Mouse (Mus musculus) adrenal gland, postnatal 4 days (tissue): ENCODE measurements around the gene Sec14l3. TPM values are rescaled to one million over a fixed set of nuclear protein-coding genes. Genes with fewer than 3 reads are reported as not detected.

Source experiments
- DNase-seq, 2 experiments: peaks; one replicate each; pipeline ENCODE4 v3.0.0; 2021 to 2022; ENCODE audit warnings: low spot score in 2 of 2, mixed read lengths in 2 of 2
- total RNA-seq, 2 experiments: library from RNA; stranded (reverse); gene quantifications; 2 replicates each; pipeline ENCODE4 v1.2.3; 2021

The Sec14l3 gene
- total RNA-seq, 2 experiments from 2014 or later = 0.51 to 0.59 TPM

- DNase-seq = no peak
Observed at GRCm38 (mm10) chr11:4127059-4127458, 62.4 kb downstream of the Sec14l3 start.

Other genes with a start within 250 kb of the Sec14l3 start
- gene Osbp2, start 200.9 kb upstream of the Sec14l3 start, total RNA-seq = 1 to 10 TPM; 2.4 to 2.5 TPM
- gene 4921536K21Rik, start 169.7 kb upstream of the Sec14l3 start, total RNA-seq = under 1 TPM; 0.56 to 0.62 TPM
- 1 to 10 TPM; 6.2 to 6.5 TPM for gene Dusp18, start 169.6 kb upstream of the Sec14l3 start, total RNA-seq
- gene Slc35e4, start 150.2 kb upstream of the Sec14l3 start, total RNA-seq = 1 to 10 TPM; 5.8 to 7.8 TPM
- 100 to 1,000 TPM; 102 to 141 TPM for gene Tcn2, start 132.7 kb upstream of the Sec14l3 start, total RNA-seq
- gene Pes1, start 100.9 kb upstream of the Sec14l3 start, total RNA-seq = 10 to 100 TPM; 79.7 to 80.7 TPM
- under 1 TPM in 1 of 2 experiments, not detected in 1; 0.25 TPM for gene 4930556J24Rik, start 88.1 kb upstream of the Sec14l3 start, total RNA-seq
- 1 to 10 TPM; 2.0 to 3.0 TPM for gene Gal3st1, start 81.2 kb upstream of the Sec14l3 start, total RNA-seq
- 1 to 10 TPM; 2.4 to 5.0 TPM for gene Sec14l4, start 33.4 kb upstream of the Sec14l3 start, total RNA-seq
- 10 to 100 TPM; 17.3 to 17.7 TPM for gene Mtfp1, start 30.6 kb downstream of the Sec14l3 start, total RNA-seq
- gene Sec14l2, start 58.6 kb downstream of the Sec14l3 start, total RNA-seq = 10 to 100 TPM in 1 of 2 experiments, 1 to 10 TPM in 1; 4.4 to 15.0 TPM
- 10 to 100 TPM; 32.0 to 34.8 TPM for gene Rnf215, start 70.4 kb downstream of the Sec14l3 start, total RNA-seq
- 10 to 100 TPM; 13.8 to 18.6 TPM for gene Ccdc157, start 95.5 kb downstream of the Sec14l3 start, total RNA-seq
- 10 to 100 TPM; 70.4 to 71.6 TPM for gene Sf3a1, start 95.5 kb downstream of the Sec14l3 start, total RNA-seq
- 10 to 100 TPM; 19.0 to 19.9 TPM for gene Tbc1d10a, start 121.9 kb downstream of the Sec14l3 start, total RNA-seq
- gene Castor1, start 153.4 kb downstream of the Sec14l3 start, total RNA-seq = 1 to 10 TPM; 6.3 to 6.6 TPM
- under 1 TPM; 0.11 to 0.23 TPM for gene Osm, start 171.6 kb downstream of the Sec14l3 start, total RNA-seq
- gene Lif, start 192.7 kb downstream of the Sec14l3 start, total RNA-seq = under 1 TPM; 0.76 to 0.99 TPM